ENCODE assay signal across 17 mouse cellular contexts in genomic region chr5:53176703-53177102, GRCm38 (mm10). TPM values are rescaled to one million over a fixed set of nuclear protein-coding genes. Genes with fewer than 3 reads are reported as not detected.
A peak's percentile ranks its signal among the peaks of the same experiment; 100 is the strongest.
DNase-seq lines count a peak whose midpoint lies in the region; ATAC-seq and TF ChIP-seq lines count a peak whose summit lies in the region.
"Had no signal": no experiment of that assay in that cellular context is flagged by ENCODE, and none has a peak within 500 bp of the region (broad histone marks: within the 10 kb centered on the region; RNA-seq: fewer than 3 reads in every experiment).

No protein-coding gene starts in this region.

- intact Hi-C loops in heart, postnatal 10 days (cut with DNase I) = no loop called here

- peaks cover 9% of the 10 kb centered on the region for H3K4me1 ChIP-seq in forebrain, embryonic 15.5 days
- no peaks in the 10 kb centered on the region for H3K4me1 ChIP-seq in forebrain, postnatal 0 days (ENCODE audit: insufficient read depth)
- H3K4me1 ChIP-seq in heart, embryonic 13.5 days = peaks cover 27% of the 10 kb centered on the region
- peaks cover 4% of the 10 kb centered on the region; the same call in 1 of the 2 replicates for H3K4me1 ChIP-seq in heart, postnatal 0 days (ENCODE audit: control insufficient read depth, insufficient read depth)
- H3K4me1 ChIP-seq in lung, postnatal 0 days (ENCODE audit: insufficient read depth, low read depth, low read length) = no peaks in the 10 kb centered on the region
- H3K4me1 ChIP-seq: embryonic facial prominence, embryonic 12.5 days had no signal

- no peak overlapping the region for H3K4me2 ChIP-seq in forebrain, embryonic 15.5 days (replicated peaks)
- no peak overlapping the region for H3K4me2 ChIP-seq in forebrain, postnatal 0 days (ENCODE audit: low read depth)
- H3K4me2 ChIP-seq in heart, embryonic 13.5 days = no peak overlapping the region
- no peak overlapping the region for H3K4me2 ChIP-seq in heart, postnatal 0 days (ENCODE audit: low read depth, low read length)
- no peak overlapping the region for H3K4me2 ChIP-seq in lung, postnatal 0 days (replicated peaks; ENCODE audit: low read depth, low read length)
- H3K4me2 ChIP-seq: embryonic facial prominence, embryonic 12.5 days; heart, embryonic 11.5 days; hindbrain, embryonic 13.5 days had no signal

- TF ChIP-seq CTCF in forebrain, postnatal 0 days (IDR thresholded peaks at IDR 0.05; ENCODE audit: low read depth) = no peak
- TF ChIP-seq CTCF in heart, postnatal 0 days (IDR thresholded peaks at IDR 0.05; ENCODE audit: low read depth) = no peak
- no peak for TF ChIP-seq CTCF in lung, postnatal 0 days (IDR thresholded peaks at IDR 0.05)

- TF ChIP-seq EP300 in heart, postnatal 0 days (IDR thresholded peaks at IDR 0.05; ENCODE audit: low read depth) = no peak
- TF ChIP-seq EP300 in lung, postnatal 0 days (IDR thresholded peaks at IDR 0.05) = no peak

- 0 out of 2 replicates have a peak, but pooled peaks cover 2% of the 10 kb centered on the region for H3K36me3 ChIP-seq in forebrain, embryonic 15.5 days
- 0 out of 2 replicates have a peak, but pooled peaks cover 6% of the 10 kb centered on the region for H3K36me3 ChIP-seq in forebrain, postnatal 0 days (ENCODE audit: insufficient read depth)
- no peaks in the 10 kb centered on the region for H3K36me3 ChIP-seq in heart, embryonic 13.5 days
- H3K36me3 ChIP-seq in heart, postnatal 0 days (replicated peaks; ENCODE audit: control insufficient read depth, insufficient read depth, low read length) = no peaks in the 10 kb centered on the region
- H3K36me3 ChIP-seq in lung, postnatal 0 days (ENCODE audit: insufficient read depth, low read length) = no peaks in the 10 kb centered on the region
- H3K36me3 ChIP-seq: embryonic facial prominence, embryonic 12.5 days; hindbrain, embryonic 13.5 days had no signal

- 0 out of 2 replicates have a peak, but pooled peaks have one; percentile 30 for ATAC-seq in forebrain, embryonic 15.5 days (replicated peaks)
- ATAC-seq in forebrain, postnatal 0 days = no peak
- no peak for ATAC-seq in heart, embryonic 13.5 days (ENCODE audit: extremely low read depth, insufficient number of reproducible peaks, low FRiP score, low TSS enrichment)
- ATAC-seq in heart, postnatal 0 days (ENCODE audit: insufficient read depth, low read depth) = peak; percentile 66
- ATAC-seq in lung, postnatal 0 days = peak; percentile 81
- ATAC-seq: hindbrain, postnatal 0 days; Patski had no signal

- H3K27ac ChIP-seq in forebrain, embryonic 15.5 days (replicated peaks) = no peak overlapping the region
- no peak overlapping the region for H3K27ac ChIP-seq in forebrain, postnatal 0 days (ENCODE audit: low read depth, low read length)
- H3K27ac ChIP-seq in heart, embryonic 13.5 days (replicated peaks) = 0 out of 2 replicates have a peak overlapping the region, but pooled peaks have one; percentile 32
- no peak overlapping the region for H3K27ac ChIP-seq in heart, postnatal 0 days (ENCODE audit: low read depth)
- H3K27ac ChIP-seq in lung, postnatal 0 days (ENCODE audit: low read length) = no peak overlapping the region
- H3K27ac ChIP-seq: embryonic facial prominence, embryonic 12.5 days; hindbrain, embryonic 13.5 days; hindbrain, postnatal 0 days had no signal

- H3K27me3 ChIP-seq in forebrain, embryonic 15.5 days = no peaks in the 10 kb centered on the region
- H3K27me3 ChIP-seq in forebrain, postnatal 0 days (ENCODE audit: insufficient read depth, low read length) = no peaks in the 10 kb centered on the region
- no peaks in the 10 kb centered on the region for H3K27me3 ChIP-seq in heart, embryonic 13.5 days (replicated peaks)
- H3K27me3 ChIP-seq in heart, postnatal 0 days (ENCODE audit: control insufficient read depth, insufficient read depth, low read length) = no peaks in the 10 kb centered on the region
- no peaks in the 10 kb centered on the region for H3K27me3 ChIP-seq in lung, postnatal 0 days (replicated peaks; ENCODE audit: insufficient read depth, low read length)
- H3K27me3 ChIP-seq: embryonic facial prominence, embryonic 12.5 days; hindbrain, embryonic 13.5 days; Patski had no signal

- 55% methylated on average over 6 of the region's 6 CpGs for WGBS in forebrain, embryonic 15.5 days
- WGBS in forebrain, postnatal 0 days = 52% methylated on average over 6 of the region's 6 CpGs
- whole genome bisulfite sequencing in heart, embryonic 13.5 days = 24% methylated on average over 6 of the region's 6 CpGs
- 19% methylated on average over 6 of the region's 6 CpGs for WGBS in heart, postnatal 0 days
- WGBS in lung, postnatal 0 days = 37% methylated on average over 6 of the region's 6 CpGs

- DNase-seq in forebrain, postnatal 0 days = no peak
- DNase-seq in heart, postnatal 10 days = no peak
- no peak for DNase-seq in heart, postnatal 0 days (ENCODE audit: low spot score)
- no peak for DNase-seq in heart, adult 18-20 months
- DNase-seq in lung, postnatal 0 days (ENCODE audit: low spot score) = peak; percentile 37
- no peak for DNase-seq in lung, postnatal 10 days
- DNase-seq: adrenal gland, adult 8-10 months; adrenal gland, postnatal 36 days; kidney, adult 8-10 months had no signal

- H3K9me3 ChIP-seq in forebrain, embryonic 15.5 days = no peaks in the 10 kb centered on the region
- no peaks in the 10 kb centered on the region for H3K9me3 ChIP-seq in forebrain, postnatal 0 days (ENCODE audit: low read length)
- H3K9me3 ChIP-seq in heart, embryonic 13.5 days = no peaks in the 10 kb centered on the region
- no peaks in the 10 kb centered on the region for H3K9me3 ChIP-seq in heart, postnatal 0 days (replicated peaks; ENCODE audit: control insufficient read depth, low read length)
- no peaks in the 10 kb centered on the region for H3K9me3 ChIP-seq in lung, postnatal 0 days (ENCODE audit: low read length)
- H3K9me3 ChIP-seq: embryonic facial prominence, embryonic 12.5 days; hindbrain, embryonic 13.5 days had no signal

- H3K9ac ChIP-seq in forebrain, embryonic 15.5 days (replicated peaks) = no peak overlapping the region
- no peak overlapping the region for H3K9ac ChIP-seq in forebrain, postnatal 0 days
- H3K9ac ChIP-seq in heart, embryonic 13.5 days = no peak overlapping the region
- no peak overlapping the region for H3K9ac ChIP-seq in heart, postnatal 0 days (replicated peaks; ENCODE audit: low read depth, low read length)
- no peak overlapping the region for H3K9ac ChIP-seq in lung, postnatal 0 days (replicated peaks; ENCODE audit: low read depth)
- H3K9ac ChIP-seq: embryonic facial prominence, embryonic 12.5 days; hindbrain, embryonic 13.5 days had no signal

- H3K4me3 ChIP-seq in forebrain, embryonic 15.5 days = no peak overlapping the region
- H3K4me3 ChIP-seq in forebrain, postnatal 0 days (ENCODE audit: low read depth, low read length) = no peak overlapping the region
- no peak overlapping the region for H3K4me3 ChIP-seq in heart, embryonic 13.5 days
- no peak overlapping the region for H3K4me3 ChIP-seq in heart, postnatal 0 days (ENCODE audit: low read depth, low read length)
- no peak overlapping the region for H3K4me3 ChIP-seq in lung, postnatal 0 days (ENCODE audit: low read depth, low read length)
- H3K4me3 ChIP-seq: embryonic facial prominence, embryonic 12.5 days; hindbrain, embryonic 13.5 days had no signal

RNA-seq across cellular contexts. Expression of gene Sel1l3, which starts 37.0 kb away (rescaled TPM):
- 11.0 and 11.4 TPM in 2 replicates for polyA plus RNA-seq in forebrain, embryonic 15.5 days (2015; fragmentation: Nextera tagmentation; extraction: Ambion mirVana)
- total RNA-seq in forebrain, postnatal 0 days (2014; rRNA removed) = 28.7 and 28.8 TPM in 2 replicates
- 5.7 and 6.2 TPM in 2 replicates for polyA plus RNA-seq in forebrain, postnatal 0 days (2015; fragmentation: Nextera tagmentation; extraction: Ambion mirVana)
- polyA plus RNA-seq in heart, embryonic 13.5 days (2015; fragmentation: Nextera tagmentation; extraction: Ambion mirVana) = 1.0 and 1.3 TPM in 2 replicates
- under 1 TPM; 0.55 to 0.57 TPM for total RNA-seq in heart, postnatal 10 days (2021)
- total RNA-seq in heart, postnatal 0 days (2014; rRNA removed; ENCODE audit: low replicate concordance) = 0.89 and 1.4 TPM in 2 replicates
- 0.14 and 0.37 TPM in 2 replicates for polyA plus RNA-seq in heart, postnatal 0 days (2015; fragmentation: Nextera tagmentation; extraction: Ambion mirVana)
- 1 to 10 TPM in 1 of 2 experiments, under 1 TPM in 1; 0.89 to 1.3 TPM for total RNA-seq in heart, adult 18-20 months (2021)
- 1.7 and 2.0 TPM in 2 replicates for polyA plus RNA-seq in lung, postnatal 0 days (2015; fragmentation: Nextera tagmentation; extraction: Ambion mirVana)
- polyA plus RNA-seq: C2C12 had no signal

Comparison
In these comparisons a context has a peak if more than half of its experiments do, and no peak if none do; other contexts are left out.
1. ATAC-seq: peak in forebrain, embryonic 15.5 days (single experiment), heart, postnatal 0 days (single experiment) and lung, postnatal 0 days (single experiment); none in forebrain, postnatal 0 days (single experiment) and heart, embryonic 13.5 days (single experiment).